Mouse (Mus musculus): Measurements from ENCODE around the gene Hsf2bp.

DNA sequence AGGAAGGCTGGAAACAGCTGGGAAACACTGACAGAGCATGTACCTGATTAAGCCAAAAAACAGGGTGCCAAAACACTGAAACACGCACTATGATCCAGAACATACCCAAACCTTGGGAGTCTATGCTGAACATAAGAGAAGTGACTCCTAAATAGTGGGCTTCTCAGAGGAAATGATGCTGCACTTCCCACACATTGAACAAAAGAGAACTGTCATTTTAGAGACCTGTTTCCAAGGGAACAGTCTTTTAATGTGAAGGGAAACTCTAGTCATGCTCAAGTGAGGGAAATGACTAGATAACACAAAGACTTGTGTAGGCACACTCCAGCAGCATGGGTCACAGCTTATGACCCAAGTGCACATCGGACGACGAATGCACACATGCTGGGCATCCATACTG, 68.8 kb downstream of the Hsf2bp start:
- no peak for TF ChIP-seq CTCF (IDR thresholded peaks at IDR 0.05; ENCODE audit: control insufficient read depth, insufficient read depth, insufficient replicate concordance, low read depth, low read length)
- TF ChIP-seq POLR2A (IDR thresholded peaks at IDR 0.05; ENCODE audit: control insufficient read depth, low read depth, low read length) = no peak

All from testis, adult 2 months (tissue).